Mouse (Mus musculus) midbrain, embryonic 16.5 days (tissue): ENCODE data around the gene Cyp24a1. TPM values are rescaled to one million over a fixed set of nuclear protein-coding genes. Genes with fewer than 3 reads are reported as not detected.

Source experiments
- ATAC-seq: fragments of 200-750 bp; cut with Nextera tagmentation; 2 replicates; pipeline ENCODE4 v1.8.0; 2017; ENCODE audit warnings: moderate TSS enrichment
- H3K27ac ChIP-seq: fragments of 300-500 bp; sonication (generic); 2 replicates; pipeline ENCODE4 v1.5.1; 2014; ENCODE audit warnings: mild to moderate bottlenecking, low read length, mixed read lengths
- H3K27me3 ChIP-seq: fragments of 300-500 bp; sonication (generic); 2 replicates; pipeline ENCODE4 v1.6.1; 2014; ENCODE audit warnings: low read depth, low read length, mixed read lengths; ENCODE audit not compliant: control insufficient read depth, insufficient read depth
- H3K36me3 ChIP-seq: fragments of 300-500 bp; sonication (generic); 2 replicates; pipeline ENCODE4 v1.6.1; 2014; ENCODE audit warnings: mild to moderate bottlenecking, low read length, moderate library complexity, mixed read lengths; ENCODE audit not compliant: control insufficient read depth, insufficient read depth
- H3K4me1 ChIP-seq: fragments of 300-500 bp; sonication (generic); 2 replicates; pipeline ENCODE4 v1.6.1; 2014; ENCODE audit warnings: mild to moderate bottlenecking, low read length, mixed read lengths; ENCODE audit not compliant: control insufficient read depth, insufficient read depth
- H3K4me2 ChIP-seq: fragments of 300-500 bp; sonication (generic); 2 replicates; pipeline ENCODE4 v1.6.1; 2014; ENCODE audit warnings: mild to moderate bottlenecking, low read length, mixed read lengths
- H3K4me3 ChIP-seq: fragments of 300-500 bp; sonication (generic); 2 replicates; pipeline ENCODE4 v1.5.1; 2014; ENCODE audit warnings: low read depth, mild to moderate bottlenecking, low read length, moderate library complexity, mixed read lengths
- H3K9ac ChIP-seq: fragments of 300-500 bp; sonication (generic); 2 replicates; pipeline ENCODE4 v1.6.1; 2014; ENCODE audit warnings: low read depth, low read length, mixed read lengths
- H3K9me3 ChIP-seq: fragments of 300-500 bp; sonication (generic); replicated peaks from 2 replicates; pipeline ENCODE4 v1.6.1; 2014; ENCODE audit warnings: mild to moderate bottlenecking, low read length, mixed read lengths; ENCODE audit not compliant: control insufficient read depth, poor library complexity, severe bottlenecking
- WGBS: fragments of 180-500 bp; shearing (Covaris S2); extraction: QIAGEN DNeasy Blood & Tissue Kit; methylation state at CpG from one replicate; pipeline ENCODE4 v1.1.7; 2014; 5-methylcytosine and 5-hydroxymethylcytosine counted together
- polyA plus RNA-seq: library from polyadenylated mRNA; unstranded; fragments of >200 nt; fragmentation: Nextera tagmentation; extraction: Ambion mirVana; gene quantifications from 2 replicates; pipeline ENCODE4 v1.2.1, GENCODE M21; 2015

Cyp24a1 gene
- polyA plus RNA-seq, 1 experiment from 2014 or later: 0.18 TPM

- H3K27ac ChIP-seq: no peak overlapping the region
- no peak overlapping the region for H3K9ac ChIP-seq
- H3K4me1 ChIP-seq: peaks cover 3% of the 10 kb centered on the region
- H3K27me3 ChIP-seq: no peaks in the 10 kb centered on the region
- ATAC-seq: no peak
- H3K36me3 ChIP-seq: no peaks in the 10 kb centered on the region
- no peak overlapping the region for H3K4me2 ChIP-seq
- H3K9me3 ChIP-seq: no peaks in the 10 kb centered on the region
- WGBS: 40% methylated on average over 13 of the region's 13 CpGs
- H3K4me3 ChIP-seq: no peak overlapping the region
Observed at GRCm38 (mm10) chr2:170438782-170439181, 58.2 kb downstream of the Cyp24a1 start.

GRCm38 (mm10) chr2:170436204-170436603 is 60.7 kb downstream of the Cyp24a1 start:
- no peak overlapping the region for H3K27ac ChIP-seq
- H3K4me1 ChIP-seq: peaks cover 3% of the 10 kb centered on the region
- no peaks in the 10 kb centered on the region for H3K27me3 ChIP-seq
- WGBS: 80% methylated on average over 4 of the region's 4 CpGs
- no peaks in the 10 kb centered on the region for H3K9me3 ChIP-seq
- H3K4me3 ChIP-seq: no peak overlapping the region
- H3K36me3 ChIP-seq: no peaks in the 10 kb centered on the region
- no peak overlapping the region for H3K4me2 ChIP-seq
- H3K9ac ChIP-seq: no peak overlapping the region
- ATAC-seq: no peak

Other genes with a start within 250 kb of the Cyp24a1 start
- gene Bcas1, start 69.3 kb downstream of the Cyp24a1 start, polyA plus RNA-seq: 7.2 and 9.9 TPM in 2 replicates
- 128 and 133 TPM in 2 replicates for gene Pfdn4, start 717 bp downstream of the Cyp24a1 start, polyA plus RNA-seq
- gene 4930470P17Rik, start 104.9 kb upstream of the Cyp24a1 start, polyA plus RNA-seq: 0.15 TPM in 1 of 2 replicates, not detected in the other
- 50.4 and 57.8 TPM in 2 replicates for gene Dok5, start 234.7 kb upstream of the Cyp24a1 start, polyA plus RNA-seq